Mouse (Mus musculus): ENCODE measurements around the gene Sipa1l1.

DNA sequence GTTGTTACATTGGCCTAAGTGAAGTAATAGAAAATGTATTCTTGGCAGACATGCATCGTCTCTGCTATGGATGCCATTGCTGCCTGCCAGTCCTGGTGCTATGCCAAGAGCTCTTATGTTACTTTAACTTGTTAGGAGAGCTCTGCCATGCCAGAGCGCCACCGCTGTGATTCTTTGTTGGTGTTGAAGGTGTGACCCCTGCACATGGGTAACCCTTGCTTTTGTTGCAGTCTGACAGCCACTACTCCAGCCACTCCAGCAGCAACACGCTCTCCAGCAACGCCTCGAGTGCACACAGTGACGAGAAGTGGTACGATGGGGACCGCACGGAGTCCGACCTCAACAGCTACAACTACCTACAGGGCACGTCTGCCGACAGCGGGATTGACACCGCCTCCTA, 255.7 kb downstream of the Sipa1l1 start:
- TF ChIP-seq EP300 (IDR thresholded peaks at IDR 0.05; ENCODE audit: low read depth) (no peak), CTCF (IDR thresholded peaks at IDR 0.05; ENCODE audit: low read depth) (no peak; the same call in 1 of the 2 replicates)
